Mouse (Mus musculus) spleen, adult 2 months (tissue): ENCODE measurements around the gene Ofcc1.

Experiments used
- CTCF ChIP-seq: fragments of 200-500 bp; IDR thresholded peaks from 2 replicates; pipeline ENCODE4 v1.5.1; 2011; ENCODE audit warnings: mild to moderate bottlenecking, inconsistent platforms; ENCODE audit not compliant: insufficient read depth, insufficient read length, insufficient replicate concordance; ENCODE audit errors: extremely low read depth
- POLR2A ChIP-seq: fragments of 200-500 bp; IDR thresholded peaks from 2 replicates; pipeline ENCODE4 v1.6.1; 2011; ENCODE audit warnings: low read depth, low read length, inconsistent platforms

DNA sequence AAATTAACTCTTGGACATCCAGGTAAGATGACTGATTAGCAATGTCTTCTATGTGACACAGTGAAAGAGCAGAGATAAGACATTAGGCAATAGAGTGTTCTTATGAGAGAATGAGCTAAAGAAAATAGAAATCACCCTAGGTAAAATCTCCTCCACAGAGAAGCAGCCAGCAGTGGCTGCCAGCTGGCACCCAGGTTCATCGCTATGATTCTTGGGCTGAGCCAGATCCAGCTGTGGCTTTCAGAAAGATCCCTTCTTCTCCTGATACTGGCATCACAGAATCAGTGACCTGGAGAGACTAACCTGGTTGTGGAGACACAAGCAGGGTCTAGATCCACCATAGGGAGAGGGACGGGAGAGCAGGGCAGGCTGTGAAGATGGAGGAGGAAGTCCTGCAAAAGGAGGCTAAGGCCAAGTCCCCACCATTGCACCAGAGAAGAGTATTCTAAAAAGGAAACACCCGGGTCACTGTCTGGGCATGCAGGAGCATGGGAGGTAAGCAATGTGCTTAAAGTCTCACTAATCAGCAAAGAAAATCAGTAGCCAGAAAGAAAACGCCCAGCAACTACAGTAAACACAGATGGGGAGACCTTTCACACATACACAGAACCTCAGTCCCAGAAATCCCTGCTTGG lies 46.0 kb downstream of the Ofcc1 start:
- TF ChIP-seq CTCF (no peak), POLR2A (no peak)
